Mouse (Mus musculus) left cerebral cortex, adult 9 months (tissue): Measurements from ENCODE around the gene Tgfbr3l.

Experiments
- DNase-seq, 2 experiments: peaks; one replicate each; pipeline ENCODE4 v3.0.0; 2022; ENCODE audit warnings: low spot score in 2 of 2

The Tgfbr3l gene

GRCm38 (mm10) chr8:4247951-4248540, at the start of gene Tgfbr3l:
Gene Tgfbr3l, plus strand, starts transcription at chr8:4248214.
- DNase-seq = no peak

GRCm38 (mm10) chr8:4201321-4201720, 46.7 kb upstream of the Tgfbr3l start:
- DNase-seq = no peak

GRCm38 (mm10) chr8:4205246-4206123, 42.5 kb upstream of the Tgfbr3l start:
- DNase-seq = no peak

GRCm38 (mm10) chr8:4206182-4207015, 41.6 kb upstream of the Tgfbr3l start:
- DNase-seq = no peak

- no peak for DNase-seq
Measured at GRCm38 (mm10) chr8:4207016-4207350, 41.0 kb upstream of the Tgfbr3l start.

- no peak for DNase-seq
Measured at GRCm38 (mm10) chr8:4211097-4211496, 36.9 kb upstream of the Tgfbr3l start.

- DNase-seq = no peak
Measured at GRCm38 (mm10) chr8:4212809-4213209, 35.2 kb upstream of the Tgfbr3l start.

- DNase-seq = no peak
Measured at GRCm38 (mm10) chr8:4213210-4214005, 34.6 kb upstream of the Tgfbr3l start.

GRCm38 (mm10) chr8:4214006-4214980, 33.7 kb upstream of the Tgfbr3l start:
- DNase-seq = no peak

GRCm38 (mm10) chr8:4216296-4216695, 31.7 kb upstream of the Tgfbr3l start:
- no peak for DNase-seq

GRCm38 (mm10) chr8:4216791-4217621, 31.0 kb upstream of the Tgfbr3l start, which contains the start of gene Prr36:
Gene Prr36, minus strand, starts transcription at chr8:4217459.
- DNase-seq = peak in 1 of 2 experiments; percentile 55

- DNase-seq = no peak
Measured at GRCm38 (mm10) chr8:4219617-4220016, 28.4 kb upstream of the Tgfbr3l start.

- no peak for DNase-seq
Measured at GRCm38 (mm10) chr8:4222059-4222458, 26.0 kb upstream of the Tgfbr3l start.

GRCm38 (mm10) chr8:4226323-4226722, 21.7 kb upstream of the Tgfbr3l start:
- DNase-seq = no peak

- DNase-seq = no peak
Measured at GRCm38 (mm10) chr8:4226739-4227347, 21.2 kb upstream of the Tgfbr3l start, which contains the start of gene Lrrc8e. Gene Lrrc8e, plus strand, starts transcription at chr8:4226827.

- no peak for DNase-seq
Measured at GRCm38 (mm10) chr8:4227919-4228318, 20.1 kb upstream of the Tgfbr3l start.

GRCm38 (mm10) chr8:4229784-4230183, 18.2 kb upstream of the Tgfbr3l start:
- no peak for DNase-seq

- DNase-seq = no peak
Measured at GRCm38 (mm10) chr8:4230612-4231351, 17.2 kb upstream of the Tgfbr3l start.
